Mouse (Mus musculus) limb, embryonic 13.5 days (tissue): ENCODE results near the gene Wwp2. TPM values are rescaled to one million over a fixed set of nuclear protein-coding genes. Genes with fewer than 3 reads are reported as not detected.

Experiments
- ATAC-seq: fragments of 200-750 bp; cut with Nextera tagmentation; 2 replicates; pipeline ENCODE4 v1.8.0; 2017; ENCODE audit warnings: low read depth, moderate number of reproducible peaks, moderate TSS enrichment; ENCODE audit not compliant: low FRiP score
- H3K27ac ChIP-seq: fragments of 300-500 bp; sonication (generic); 2 replicates; pipeline ENCODE4 v1.5.1; 2015; ENCODE audit warnings: inconsistent platforms, mild to moderate bottlenecking, moderate library complexity
- H3K27me3 ChIP-seq: fragments of 300-500 bp; sonication (generic); 2 replicates; pipeline ENCODE4 v1.6.1; 2015; ENCODE audit warnings: mild to moderate bottlenecking, inconsistent platforms
- H3K36me3 ChIP-seq: fragments of 300-500 bp; sonication (generic); 2 replicates; pipeline ENCODE4 v1.6.1; 2015; ENCODE audit warnings: inconsistent platforms, mild to moderate bottlenecking, moderate library complexity
- H3K4me1 ChIP-seq: fragments of 300-500 bp; sonication (generic); 2 replicates; pipeline ENCODE4 v1.6.1; 2015; ENCODE audit warnings: inconsistent platforms
- H3K4me2 ChIP-seq: fragments of 300-500 bp; sonication (generic); replicated peaks from 2 replicates; pipeline ENCODE4 v1.6.1; 2015; ENCODE audit warnings: inconsistent platforms, mild to moderate bottlenecking, moderate library complexity
- H3K4me3 ChIP-seq: fragments of 300-500 bp; sonication (generic); 2 replicates; pipeline ENCODE4 v1.5.1; 2015; ENCODE audit warnings: moderate library complexity, mild to moderate bottlenecking, inconsistent platforms
- H3K9ac ChIP-seq: fragments of 300-500 bp; sonication (generic); 2 replicates; pipeline ENCODE4 v1.6.1; 2015; ENCODE audit warnings: mild to moderate bottlenecking, inconsistent platforms
- H3K9me3 ChIP-seq: fragments of 300-500 bp; sonication (generic); 2 replicates; pipeline ENCODE4 v1.6.1; 2016; ENCODE audit warnings: inconsistent platforms
- WGBS: fragments of 180-500 bp; shearing (Covaris S2); methylation state at CpG from one replicate; pipeline ENCODE4 v1.1.7; 2015; 5-methylcytosine and 5-hydroxymethylcytosine counted together
- polyA plus RNA-seq: library from polyadenylated mRNA; unstranded; fragments of >200 nt; fragmentation: Nextera tagmentation; extraction: Ambion mirVana; gene quantifications from 2 replicates; pipeline ENCODE4 v1.2.1, GENCODE M21; 2015

The Wwp2 gene
- 329 and 357 TPM in 2 replicates for polyA plus RNA-seq

DNA sequence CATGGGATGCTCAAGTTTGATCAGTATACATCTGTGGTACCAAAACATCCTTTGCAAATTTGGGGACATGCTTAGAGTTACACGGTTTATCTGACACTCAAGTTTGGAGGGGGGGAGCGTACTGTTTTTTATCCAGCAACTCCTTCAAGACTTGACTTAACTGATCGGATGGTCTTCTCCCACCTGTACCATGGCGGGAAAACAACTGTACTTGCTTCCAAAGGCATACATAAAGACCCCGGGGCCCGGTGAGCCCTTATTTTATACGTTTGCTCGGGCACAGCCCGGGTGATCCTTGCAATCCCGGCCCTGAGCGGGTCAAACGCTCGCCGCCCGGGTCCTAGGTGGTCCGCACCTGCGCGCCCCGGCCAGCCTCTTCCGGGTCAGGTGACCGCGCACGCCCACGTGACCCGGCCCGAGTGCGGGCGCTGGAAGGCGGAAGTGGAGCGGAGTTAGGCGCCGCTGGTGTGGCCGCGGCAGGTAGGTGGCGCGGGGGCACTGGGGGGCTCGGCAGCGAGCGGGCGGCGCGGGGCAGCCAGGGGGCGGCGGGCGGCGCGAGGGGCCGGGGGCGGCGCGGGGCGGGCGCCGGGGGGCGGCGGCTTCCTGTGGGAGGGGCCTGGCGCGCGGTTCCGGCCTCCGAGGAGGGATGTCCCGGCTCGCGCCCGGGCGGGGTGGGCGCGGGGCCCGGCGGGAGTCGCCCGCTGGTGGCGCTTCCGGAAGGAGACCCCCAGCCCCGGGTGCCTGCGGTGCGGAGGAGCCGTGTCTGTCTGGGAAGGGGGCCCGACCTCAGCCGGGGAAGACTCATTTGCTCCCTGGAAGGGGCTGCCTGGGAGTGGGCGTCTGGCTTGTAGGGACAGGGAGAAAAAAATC lies at the start of gene Wwp2:
TSS of gene Wwp2 (plus strand) at position 404 of the 870 bp plus-strand sequence.
- Histone ChIP-seq H3K27ac (peak within 1 kb of the TSS; percentile 84), H3K27me3 (no peaks in the 10 kb centered on the region), H3K4me1 (peaks cover 21% of the 10 kb centered on the region), H3K9me3 (no peaks in the 10 kb centered on the region), H3K36me3 (no peaks in the 10 kb centered on the region), H3K4me3 (peak within 1 kb of the TSS; percentile 81), H3K9ac (peak within 1 kb of the TSS; percentile 88), H3K4me2 (peak within 1 kb of the TSS; percentile 74)
- under 1% methylated on average over 58 of the region's 81 CpGs for WGBS
- ATAC-seq = peak; percentile 90

DNA sequence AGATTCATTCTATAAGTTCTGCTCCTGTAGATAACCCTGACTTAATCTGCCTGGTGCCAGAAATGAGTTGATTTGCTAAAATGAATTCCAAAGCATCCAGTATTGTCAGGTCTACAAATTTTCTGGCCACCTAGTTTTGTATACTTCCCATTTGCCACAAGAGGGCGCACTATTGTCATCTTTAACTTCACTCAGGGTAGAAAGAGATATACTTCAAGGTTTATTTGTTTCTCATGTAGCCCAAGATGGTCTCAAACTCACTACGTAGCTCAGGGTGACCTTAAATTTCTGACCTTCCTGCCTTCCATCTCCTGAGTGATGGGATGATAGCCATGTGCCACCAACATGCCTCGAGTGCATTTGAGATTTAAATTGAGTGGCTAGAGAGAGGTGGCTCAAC lies 49.5 kb upstream of the Wwp2 start:
- Histone ChIP-seq H3K9me3 (no peaks in the 10 kb centered on the region), H3K27ac (no peak overlapping the region), H3K9ac (no peak overlapping the region), H3K4me3 (no peak overlapping the region), H3K36me3 (no peaks in the 10 kb centered on the region), H3K4me2 (no peak overlapping the region), H3K27me3 (no peaks in the 10 kb centered on the region), H3K4me1 (peaks cover 25% of the 10 kb centered on the region)
- no peak for ATAC-seq
- WGBS = 23% methylated on average over 3 of the region's 3 CpGs

DNA sequence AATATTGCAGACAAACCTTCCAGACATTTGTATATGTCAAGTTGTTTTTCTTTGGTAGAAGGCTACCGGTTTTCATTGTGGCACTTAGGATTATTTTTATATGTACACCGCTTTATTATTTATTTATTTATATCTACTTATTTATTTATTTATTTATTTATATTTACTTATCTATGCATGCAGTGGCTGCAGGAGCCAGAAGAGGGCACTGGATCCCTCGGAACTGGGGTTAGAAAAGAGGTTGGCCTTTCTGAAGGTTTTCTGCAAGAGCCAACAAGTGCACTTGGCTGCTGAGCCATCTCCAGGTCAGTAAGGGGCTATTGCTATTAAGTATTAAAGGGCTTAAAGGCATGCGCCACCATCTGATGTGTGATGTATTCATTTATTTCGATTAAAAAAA lies 48.3 kb upstream of the Wwp2 start:
- Histone ChIP-seq H3K9ac (no peak overlapping the region), H3K27me3 (no peaks in the 10 kb centered on the region), H3K4me1 (peaks cover 25% of the 10 kb centered on the region), H3K4me2 (no peak overlapping the region; the same call in 1 of the 2 replicates), H3K4me3 (no peak overlapping the region), H3K9me3 (no peaks in the 10 kb centered on the region), H3K36me3 (no peaks in the 10 kb centered on the region), H3K27ac (no peak overlapping the region)
- no peak for ATAC-seq
- 52% methylated on average over 5 of the region's 5 CpGs for WGBS

DNA sequence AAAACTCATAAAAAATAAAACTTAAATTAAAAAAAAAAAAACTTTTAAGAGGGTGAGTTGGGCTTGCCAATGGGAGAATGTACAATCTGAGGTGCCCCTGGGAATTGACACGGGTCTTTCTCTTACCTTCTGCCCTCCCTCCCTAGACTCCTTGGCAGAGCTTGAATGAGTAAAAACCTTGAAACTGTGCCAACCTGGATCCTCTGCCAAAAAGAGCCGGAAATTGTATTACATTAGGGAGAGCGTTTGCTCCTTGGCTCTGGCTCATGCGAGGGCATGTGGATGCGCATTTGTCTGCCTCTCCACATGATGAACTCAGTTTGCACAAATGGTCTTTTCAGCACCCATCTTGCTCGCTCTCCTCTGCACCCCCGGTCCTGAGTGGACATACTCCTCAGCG lies 46.6 kb upstream of the Wwp2 start:
- Histone ChIP-seq H3K36me3 (no peaks in the 10 kb centered on the region), H3K4me3 (no peak overlapping the region), H3K27me3 (no peaks in the 10 kb centered on the region), H3K4me1 (peaks cover 25% of the 10 kb centered on the region), H3K4me2 (no peak overlapping the region), H3K9ac (no peak overlapping the region), H3K27ac (no peak overlapping the region), H3K9me3 (no peaks in the 10 kb centered on the region)
- WGBS = 63% methylated on average over 8 of the region's 8 CpGs
- ATAC-seq = no peak

DNA sequence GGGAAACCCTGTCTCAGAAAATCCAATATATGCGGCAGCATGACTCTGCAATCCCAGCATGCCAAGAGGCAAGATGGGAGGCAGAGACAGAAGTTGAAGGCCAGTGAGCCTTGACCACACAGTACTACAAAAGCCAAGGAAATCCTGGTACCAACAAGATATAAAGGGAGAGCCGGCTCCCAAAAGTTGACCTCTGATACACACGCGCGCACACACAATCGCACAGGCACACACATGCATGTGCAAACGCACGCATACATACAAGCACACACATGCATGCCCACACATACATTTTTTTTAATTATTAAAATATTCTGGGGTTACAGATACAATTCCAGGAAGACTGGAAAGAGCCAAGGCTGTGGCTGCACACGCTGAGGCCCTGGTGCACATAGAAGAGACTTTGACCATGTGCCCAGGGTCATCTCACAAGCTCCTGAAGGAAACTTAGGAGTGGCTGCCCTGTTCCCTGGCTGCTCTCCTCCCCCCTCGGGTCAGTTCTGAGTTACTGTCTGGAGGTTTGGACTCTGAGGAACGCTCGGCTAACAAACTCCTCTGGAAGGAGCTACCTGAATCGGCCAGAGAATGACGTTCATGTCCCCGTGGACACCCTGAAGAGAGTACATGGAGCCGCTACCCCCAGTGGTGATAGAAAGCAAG lies 45.6 kb upstream of the Wwp2 start:
- 94% methylated on average over 16 of the region's 16 CpGs for WGBS
- Histone ChIP-seq H3K27me3 (no peaks in the 10 kb centered on the region), H3K36me3 (no peaks in the 10 kb centered on the region), H3K4me2 (no peak overlapping the region), H3K9ac (no peak overlapping the region), H3K27ac (no peak overlapping the region), H3K4me1 (peaks cover 25% of the 10 kb centered on the region), H3K9me3 (no peaks in the 10 kb centered on the region), H3K4me3 (no peak overlapping the region)
- ATAC-seq = no peak

DNA sequence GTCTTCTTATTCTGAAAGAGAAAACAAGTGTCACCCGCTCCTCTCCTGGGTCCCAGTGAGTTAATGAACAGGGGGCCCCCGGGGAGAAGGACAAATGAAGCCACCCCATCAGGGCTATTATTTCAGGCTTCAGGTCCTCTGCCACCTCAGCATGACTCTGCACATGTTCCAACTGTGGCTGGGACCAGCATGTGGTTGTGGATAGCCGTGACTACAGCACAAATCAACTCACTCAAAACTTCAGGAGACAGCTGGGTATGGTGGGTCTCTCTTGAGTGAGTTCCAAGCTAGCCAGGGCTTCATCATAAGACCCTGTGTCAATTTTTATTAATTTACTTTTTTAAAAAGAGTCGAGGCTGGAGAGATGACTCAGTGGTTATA lies 45.0 kb upstream of the Wwp2 start:
- WGBS = 73% methylated on average over 4 of the region's 4 CpGs
- Histone ChIP-seq H3K27ac (no peak overlapping the region), H3K36me3 (no peaks in the 10 kb centered on the region), H3K4me1 (peaks cover 26% of the 10 kb centered on the region), H3K9ac (no peak overlapping the region), H3K27me3 (no peaks in the 10 kb centered on the region), H3K4me3 (no peak overlapping the region), H3K4me2 (no peak overlapping the region), H3K9me3 (no peaks in the 10 kb centered on the region)
- no peak for ATAC-seq

DNA sequence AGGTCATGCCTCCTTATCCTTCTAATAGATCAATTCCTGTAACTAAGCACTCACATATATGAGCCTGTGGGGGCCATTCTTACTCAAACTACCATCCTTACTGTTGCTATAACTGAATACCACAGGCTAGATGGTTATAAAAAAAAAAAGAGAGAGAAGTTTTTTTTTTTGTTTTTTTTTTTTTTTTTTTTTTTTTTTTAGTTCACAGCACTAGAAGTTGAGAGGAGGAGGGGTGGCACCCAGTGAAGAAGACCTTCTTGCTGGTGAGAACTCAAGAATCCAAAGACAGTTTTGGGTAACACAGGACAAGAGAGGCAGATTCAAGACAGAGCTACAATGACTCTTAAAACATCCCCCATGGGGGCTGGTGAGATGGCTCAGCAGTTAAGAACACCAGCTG lies 40.8 kb upstream of the Wwp2 start:
- Histone ChIP-seq H3K4me3 (no peak overlapping the region), H3K36me3 (no peaks in the 10 kb centered on the region), H3K27ac (no peak overlapping the region), H3K9me3 (no peaks in the 10 kb centered on the region), H3K4me1 (peaks cover 35% of the 10 kb centered on the region), H3K27me3 (no peaks in the 10 kb centered on the region), H3K4me2 (no peak overlapping the region), H3K9ac (no peak overlapping the region)
- no peak for ATAC-seq

DNA sequence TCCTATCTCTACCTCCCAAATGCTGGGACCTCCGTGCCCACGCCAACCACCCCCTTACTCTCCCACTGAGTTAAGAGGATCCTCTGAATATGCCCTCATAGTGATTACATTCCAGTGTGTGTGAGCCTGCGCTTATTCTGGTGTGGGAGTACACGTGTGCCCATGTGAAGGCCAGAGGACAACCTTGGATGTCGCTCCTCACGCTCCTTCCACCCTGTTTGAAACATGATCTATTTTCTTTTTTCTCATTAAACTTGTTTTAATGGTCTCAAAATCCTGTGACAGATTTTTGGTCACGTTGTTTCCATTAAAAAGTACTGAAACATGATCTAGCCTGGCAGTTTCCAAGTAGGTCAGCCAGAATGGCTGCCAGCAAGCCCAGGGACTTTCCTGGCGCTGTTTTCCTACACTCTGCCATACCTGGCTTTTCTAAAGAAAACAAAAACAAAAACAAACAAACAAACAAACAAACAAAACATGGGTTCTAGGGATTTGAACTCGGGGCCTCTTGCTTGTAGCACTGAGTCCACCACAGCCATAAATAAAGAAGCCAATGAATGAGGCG lies 40.0 kb upstream of the Wwp2 start:
- 41% methylated on average over 10 of the region's 10 CpGs for WGBS
- Histone ChIP-seq H3K9me3 (no peaks in the 10 kb centered on the region), H3K9ac (no peak overlapping the region), H3K4me1 (peaks cover 35% of the 10 kb centered on the region), H3K4me2 (no peak overlapping the region), H3K36me3 (no peaks in the 10 kb centered on the region), H3K27ac (peak overlapping the region; percentile 34; the same call in 1 of the 2 replicates), H3K27me3 (no peaks in the 10 kb centered on the region), H3K4me3 (no peak overlapping the region)
- ATAC-seq = 0 out of 2 replicates have a peak, but pooled peaks have one; percentile 33

DNA sequence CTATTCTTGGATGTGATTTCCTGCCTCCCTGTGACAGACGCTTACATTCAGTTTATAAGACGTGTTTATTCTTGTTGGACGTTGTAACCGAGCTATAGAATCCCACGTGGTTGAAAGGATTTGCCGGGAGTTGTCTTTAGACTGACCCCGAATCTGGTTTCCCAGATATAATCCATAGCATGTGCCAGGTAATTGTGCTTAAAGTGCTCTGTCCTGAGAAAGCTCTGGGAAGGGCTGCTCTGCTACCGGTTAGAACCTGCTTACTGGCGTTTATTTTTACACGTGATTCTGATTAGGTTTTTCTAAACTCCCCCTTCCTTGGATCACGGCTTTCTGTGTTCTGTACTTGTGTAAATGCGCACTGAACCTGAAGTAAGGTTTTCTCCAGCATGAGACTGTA lies 38.5 kb upstream of the Wwp2 start:
- 0 out of 2 replicates have a peak overlapping the region, but pooled peaks have one; percentile 14 for H3K4me2 ChIP-seq
- H3K27ac ChIP-seq = peak overlapping the region; percentile 52; the same call in 1 of the 2 replicates
- no peaks in the 10 kb centered on the region for H3K27me3 ChIP-seq
- no peaks in the 10 kb centered on the region for H3K9me3 ChIP-seq
- 0 out of 2 replicates have a peak, but pooled peaks have one; percentile 41 for ATAC-seq
- no peak overlapping the region for H3K9ac ChIP-seq
- WGBS = 13% methylated on average over 12 of the region's 12 CpGs
- no peaks in the 10 kb centered on the region for H3K36me3 ChIP-seq
- no peak overlapping the region for H3K4me3 ChIP-seq
- H3K4me1 ChIP-seq = peaks cover 48% of the 10 kb centered on the region

DNA sequence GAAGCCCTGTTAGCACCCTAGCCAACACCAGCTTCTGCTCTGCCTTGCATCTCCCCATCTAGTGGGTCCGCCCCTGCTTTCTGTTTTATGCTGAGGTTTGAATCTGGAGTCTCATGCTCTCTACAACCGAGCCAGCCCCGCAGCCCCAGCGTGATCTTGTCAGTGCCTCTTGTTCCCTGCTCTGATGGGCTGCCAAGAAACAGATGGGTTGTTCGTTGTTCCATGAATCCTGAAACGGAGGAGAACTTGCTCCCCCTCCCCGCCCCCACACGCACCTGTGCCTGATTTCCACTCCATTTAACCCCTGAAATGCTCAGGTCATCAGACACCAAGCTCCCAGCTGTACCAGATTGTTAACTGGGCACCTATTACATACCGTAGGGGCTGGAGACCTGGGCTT lies 36.7 kb upstream of the Wwp2 start:
- H3K4me1 ChIP-seq = peaks cover 57% of the 10 kb centered on the region
- H3K9me3 ChIP-seq = no peaks in the 10 kb centered on the region
- ATAC-seq = no peak
- no peaks in the 10 kb centered on the region for H3K27me3 ChIP-seq
- H3K4me3 ChIP-seq = no peak overlapping the region
- no peaks in the 10 kb centered on the region for H3K36me3 ChIP-seq
- WGBS = 20% methylated on average over 9 of the region's 9 CpGs
- H3K4me2 ChIP-seq = no peak overlapping the region
- H3K27ac ChIP-seq = no peak overlapping the region
- no peak overlapping the region for H3K9ac ChIP-seq

DNA sequence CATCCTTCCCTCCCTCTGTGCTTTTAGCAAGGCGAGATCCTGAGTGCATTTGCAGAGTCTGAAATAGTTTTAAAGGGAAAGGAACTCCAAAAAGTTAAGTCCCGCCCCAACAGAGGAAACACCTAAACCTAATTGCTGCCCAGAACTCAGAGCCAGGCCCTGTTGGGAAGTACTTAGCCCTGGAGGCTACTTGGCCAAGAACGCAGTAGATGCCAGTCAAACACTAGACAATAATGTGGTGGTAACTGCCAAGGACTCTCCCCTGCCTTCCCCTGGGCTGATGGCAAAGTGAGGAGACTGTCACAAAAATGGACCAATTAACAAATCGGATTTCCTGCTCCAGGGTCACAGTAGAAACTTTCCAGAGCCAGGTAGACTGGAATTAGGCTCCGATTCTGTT lies 34.3 kb upstream of the Wwp2 start:
- Histone ChIP-seq H3K9ac (no peak overlapping the region), H3K9me3 (no peaks in the 10 kb centered on the region), H3K27ac (peak overlapping the region; percentile 85), H3K4me1 (peaks cover 47% of the 10 kb centered on the region), H3K4me3 (no peak overlapping the region; the same call in 1 of the 2 replicates), H3K36me3 (no peaks in the 10 kb centered on the region), H3K4me2 (peak overlapping the region; percentile 70), H3K27me3 (no peaks in the 10 kb centered on the region)
- WGBS = 64% methylated on average over 5 of the region's 5 CpGs
- ATAC-seq = no peak
